19 mouse cellular contexts compared by ENCODE assay signal in genomic region chr11:29350891-29351290, GRCm38 (mm10). TPM values are rescaled to one million over a fixed set of nuclear protein-coding genes. Genes with fewer than 3 reads are reported as not detected.
DNase-seq lines count a peak whose midpoint lies in the region; ATAC-seq and TF ChIP-seq lines count a peak whose summit lies in the region.
"Had no signal": no experiment of that assay in that cellular context is flagged by ENCODE, and none has a peak within 500 bp of the region (broad histone marks: within the 10 kb centered on the region; RNA-seq: fewer than 3 reads in every experiment).

No protein-coding gene starts in this region.

- intact Hi-C loops in left cerebral cortex, adult 2 months (cut with DNase I): no loop called here

- no peaks in the 10 kb centered on the region for H3K27me3 ChIP-seq in midbrain, embryonic 11.5 days (ENCODE audit: control insufficient read depth, insufficient read depth, low read length)
- H3K27me3 ChIP-seq: embryonic facial prominence, embryonic 12.5 days; forebrain, embryonic 15.5 days; hindbrain, embryonic 12.5 days; intestine, embryonic 15.5 days had no signal

- no peak overlapping the region for H3K9ac ChIP-seq in midbrain, embryonic 11.5 days (ENCODE audit: low read length)
- H3K9ac ChIP-seq: embryonic facial prominence, embryonic 12.5 days; forebrain, embryonic 15.5 days; hindbrain, embryonic 12.5 days; intestine, embryonic 15.5 days had no signal

- peak; percentile 32 for DNase-seq in cerebellum, adult 11 months
- peak; percentile 47 to 66 for DNase-seq in cerebellum, adult 18-20 months
- peak; percentile 78 for DNase-seq in cerebellum, adult 9-11 months
- DNase-seq in cerebellum, postnatal 36 days: peak; percentile 53 to 61
- no peak for DNase-seq in left cerebral cortex, adult 2 months (ENCODE audit: extremely low spot score in 1 of 2, low spot score in 2 of 2)
- no peak for DNase-seq in midbrain, embryonic 11.5 days (ENCODE audit: low spot score, missing footprints)
- no peak for DNase-seq in thymus, postnatal 14 days
- DNase-seq: adrenal gland, adult 2 months; adrenal gland, postnatal 25 days; gastrocnemius, postnatal 36 days; heart, adult 11 months; heart, postnatal 10 days; heart, postnatal 4 days; kidney, adult 18-20 months had no signal

- no peak for TF ChIP-seq CTCF in left cerebral cortex, adult 2 months (IDR thresholded peaks at IDR 0.05)

- no peaks in the 10 kb centered on the region for H3K4me1 ChIP-seq in midbrain, embryonic 11.5 days (ENCODE audit: control insufficient read depth, insufficient read depth, low read length)
- H3K4me1 ChIP-seq: embryonic facial prominence, embryonic 12.5 days; forebrain, embryonic 15.5 days; heart, embryonic 10.5 days; hindbrain, embryonic 12.5 days; intestine, embryonic 15.5 days had no signal

- 96% methylated on average over 2 of the region's 2 CpGs for WGBS in midbrain, embryonic 11.5 days

- ATAC-seq in midbrain, embryonic 11.5 days (ENCODE audit: low FRiP score): no peak
- ATAC-seq: forebrain, embryonic 15.5 days; intestine, embryonic 15.5 days had no signal

- no peak overlapping the region for H3K4me3 ChIP-seq in left cerebral cortex, adult 2 months
- no peak overlapping the region for H3K4me3 ChIP-seq in midbrain, embryonic 11.5 days (ENCODE audit: low read depth, low read length)
- H3K4me3 ChIP-seq: embryonic facial prominence, embryonic 12.5 days; forebrain, embryonic 15.5 days; heart, embryonic 10.5 days; hindbrain, embryonic 12.5 days; intestine, embryonic 15.5 days had no signal

- H3K9me3 ChIP-seq in midbrain, embryonic 11.5 days (ENCODE audit: control insufficient read depth, low read length): no peaks in the 10 kb centered on the region
- H3K9me3 ChIP-seq: embryonic facial prominence, embryonic 12.5 days; forebrain, embryonic 15.5 days; heart, embryonic 10.5 days; hindbrain, embryonic 12.5 days; intestine, embryonic 15.5 days had no signal

- no peaks in the 10 kb centered on the region for H3K36me3 ChIP-seq in midbrain, embryonic 11.5 days (ENCODE audit: control insufficient read depth, insufficient read depth, low read length)
- H3K36me3 ChIP-seq: embryonic facial prominence, embryonic 12.5 days; forebrain, embryonic 15.5 days; heart, embryonic 10.5 days; hindbrain, embryonic 12.5 days; intestine, embryonic 15.5 days had no signal

- H3K27ac ChIP-seq in left cerebral cortex, adult 2 months: no peak overlapping the region
- no peak overlapping the region for H3K27ac ChIP-seq in midbrain, embryonic 11.5 days (ENCODE audit: low read depth, low read length)
- H3K27ac ChIP-seq: embryonic facial prominence, embryonic 12.5 days; forebrain, embryonic 15.5 days; heart, embryonic 10.5 days; hindbrain, embryonic 12.5 days; intestine, embryonic 15.5 days had no signal

- H3K4me2 ChIP-seq in midbrain, embryonic 11.5 days: no peak overlapping the region
- H3K4me2 ChIP-seq: embryonic facial prominence, embryonic 12.5 days; forebrain, embryonic 15.5 days; hindbrain, embryonic 12.5 days; intestine, embryonic 15.5 days had no signal

RNA-seq across cellular contexts. Expression of gene Ccdc88a, which starts 22.6 kb away (rescaled TPM):
- total RNA-seq in left cerebral cortex, adult 2 months (2021): 10 to 100 TPM; 61.9 to 67.6 TPM
- 52.8 and 52.9 TPM in 2 replicates for polyA plus RNA-seq in midbrain, embryonic 11.5 days (2014; fragmentation: Nextera tagmentation; extraction: Ambion mirVana)

Comparison
In these comparisons a context has a peak if more than half of its experiments do, and no peak if none do; other contexts are left out.
1. DNase-seq: peak in cerebellum, adult 11 months (single experiment), cerebellum, adult 18-20 months (2 of 2), cerebellum, adult 9-11 months (single experiment) and cerebellum, postnatal 36 days (2 of 2); none in left cerebral cortex, adult 2 months (0 of 2), midbrain, embryonic 11.5 days (single experiment) and thymus, postnatal 14 days (single experiment).